Mouse (Mus musculus): ENCODE data around the gene Egfl7.

- no peak for TF ChIP-seq CTCF (IDR thresholded peaks at IDR 0.05; ENCODE audit: low read depth)
- no peak for TF ChIP-seq EP300 (IDR thresholded peaks at IDR 0.05; ENCODE audit: low read depth)
Observed at GRCm38 (mm10) chr2:26611054-26611453, 31.2 kb downstream of the Egfl7 start.
